Mouse (Mus musculus) bone marrow macrophage, adult 2 months (primary cell): ENCODE measurements around the gene Best2.

Experiments used
- CTCF ChIP-seq: IDR thresholded peaks from 2 replicates; pipeline ENCODE4 v1.5.1; 2012; ENCODE audit warnings: low read depth, mild to moderate bottlenecking, low read length, moderate library complexity
- POLR2A ChIP-seq: IDR thresholded peaks from 2 replicates; pipeline ENCODE4 v1.6.1; 2012; ENCODE audit warnings: mild to moderate bottlenecking, low read depth, low read length, borderline replicate concordance

- no peak for TF ChIP-seq CTCF
- no peak for TF ChIP-seq POLR2A
Observed at GRCm38 (mm10) chr8:84973803-84974542, 40.4 kb downstream of the Best2 start.
